Mouse (Mus musculus) liver, embryonic 13.5 days (tissue): Measurements from ENCODE around the gene Bcl9. TPM values are rescaled to one million over a fixed set of nuclear protein-coding genes. Genes with fewer than 3 reads are reported as not detected.

Experiments used
- ATAC-seq: fragments of 200-750 bp; cut with Nextera tagmentation; 2 replicates; pipeline ENCODE4 v1.8.0; 2017; ENCODE audit warnings: low read depth, mild to moderate bottlenecking, moderate number of reproducible peaks, moderate library complexity
- DNase-seq: peaks from one replicate; pipeline ENCODE4 v3.0.0; 2022
- H3K27ac ChIP-seq: fragments of 300-500 bp; sonication (generic); 2 replicates; pipeline ENCODE4 v1.5.1; 2015; ENCODE audit warnings: moderate library complexity, mild to moderate bottlenecking, inconsistent platforms
- H3K27me3 ChIP-seq: fragments of 300-500 bp; sonication (generic); 2 replicates; pipeline ENCODE4 v1.6.1; 2015; ENCODE audit warnings: mild to moderate bottlenecking, inconsistent platforms
- H3K36me3 ChIP-seq: fragments of 300-500 bp; sonication (generic); 2 replicates; pipeline ENCODE4 v1.6.1; 2015; ENCODE audit warnings: mild to moderate bottlenecking, inconsistent platforms
- H3K4me1 ChIP-seq: fragments of 300-500 bp; sonication (generic); replicated peaks from 2 replicates; pipeline ENCODE4 v1.6.1; 2015; ENCODE audit warnings: inconsistent platforms
- H3K4me2 ChIP-seq: fragments of 300-500 bp; sonication (generic); 2 replicates; pipeline ENCODE4 v1.6.1; 2015; ENCODE audit warnings: inconsistent platforms, mild to moderate bottlenecking, moderate library complexity
- H3K4me3 ChIP-seq: fragments of 300-500 bp; sonication (generic); replicated peaks from 2 replicates; pipeline ENCODE4 v1.5.1; 2015; ENCODE audit warnings: mild to moderate bottlenecking, inconsistent platforms
- H3K9ac ChIP-seq: fragments of 300-500 bp; sonication (generic); 2 replicates; pipeline ENCODE4 v1.6.1; 2015; ENCODE audit warnings: mild to moderate bottlenecking, inconsistent platforms
- H3K9me3 ChIP-seq: fragments of 300-500 bp; sonication (generic); replicated peaks from 2 replicates; pipeline ENCODE4 v1.6.1; 2016; ENCODE audit warnings: inconsistent platforms
- WGBS: fragments of 180-500 bp; shearing (Covaris S2); methylation state at CpG from one replicate; pipeline ENCODE4 v1.1.7; 2015; ENCODE audit not compliant: insufficient replicate concordance; 5-methylcytosine and 5-hydroxymethylcytosine counted together
- polyA plus RNA-seq: library from polyadenylated mRNA; unstranded; fragments of >200 nt; fragmentation: Nextera tagmentation; extraction: Ambion mirVana; gene quantifications from 2 replicates; pipeline ENCODE4 v1.2.1, GENCODE M21; 2015

Bcl9 gene
- polyA plus RNA-seq, 1 experiment from 2014 or later, result 4.4 TPM

GRCm38 (mm10) chr3:97253823-97254600 lies 43.7 kb downstream of the Bcl9 start:
- ATAC-seq, result no peak
- Histone ChIP-seq H3K9ac (no peak overlapping the region), H3K4me1 (peaks cover 6% of the 10 kb centered on the region; the same call in 1 of the 2 replicates), H3K27ac (no peak overlapping the region), H3K9me3 (no peaks in the 10 kb centered on the region), H3K4me3 (no peak overlapping the region), H3K36me3 (no peaks in the 10 kb centered on the region), H3K27me3 (no peaks in the 10 kb centered on the region), H3K4me2 (no peak overlapping the region)
- no peak for DNase-seq
- 48% methylated on average over 9 of the region's 9 CpGs for WGBS

GRCm38 (mm10) chr3:97252896-97253295 lies 44.8 kb downstream of the Bcl9 start:
- H3K27ac ChIP-seq, result no peak overlapping the region
- H3K4me1 ChIP-seq, result peaks cover 6% of the 10 kb centered on the region; the same call in 1 of the 2 replicates
- ATAC-seq, result no peak
- no peaks in the 10 kb centered on the region for H3K27me3 ChIP-seq
- no peaks in the 10 kb centered on the region for H3K9me3 ChIP-seq
- no peaks in the 10 kb centered on the region for H3K36me3 ChIP-seq
- 65% methylated on average over 6 of the region's 6 CpGs for WGBS
- H3K9ac ChIP-seq, result no peak overlapping the region
- DNase-seq, result no peak
- no peak overlapping the region for H3K4me3 ChIP-seq
- H3K4me2 ChIP-seq, result no peak overlapping the region

DNA sequence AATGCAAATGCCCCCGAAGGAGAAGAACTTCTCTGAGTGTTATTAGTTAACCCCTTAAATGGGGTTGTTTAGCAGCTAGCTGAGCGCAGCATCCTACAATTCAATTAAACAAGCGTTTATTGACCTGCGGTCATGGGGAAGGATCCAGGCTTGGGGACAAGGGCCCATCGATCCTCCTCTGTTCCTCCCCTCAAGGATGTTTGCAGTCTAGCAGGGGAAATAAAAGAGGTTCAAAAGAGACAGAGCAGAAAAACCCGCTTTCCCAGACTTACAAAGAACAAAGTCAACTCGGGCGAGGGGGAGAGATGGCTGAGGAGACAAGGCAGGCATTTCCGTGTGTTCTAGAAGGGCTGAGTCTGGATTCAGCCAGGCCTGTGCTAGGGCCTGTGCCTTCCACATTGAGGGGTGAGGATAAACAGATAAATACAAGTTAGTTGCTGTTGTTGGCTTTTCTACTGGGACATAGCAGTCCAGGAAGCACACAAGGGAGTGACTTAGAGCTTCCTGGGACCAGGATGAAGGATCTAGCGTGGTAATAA lies 55.0 kb downstream of the Bcl9 start:
- H3K4me2 ChIP-seq, result no peak overlapping the region
- WGBS, result 63% methylated on average over 10 of the region's 10 CpGs
- ATAC-seq, result no peak
- no peaks in the 10 kb centered on the region for H3K36me3 ChIP-seq
- no peak for DNase-seq
- H3K9ac ChIP-seq, result no peak overlapping the region
- no peaks in the 10 kb centered on the region for H3K9me3 ChIP-seq
- no peaks in the 10 kb centered on the region for H3K4me1 ChIP-seq
- no peaks in the 10 kb centered on the region for H3K27me3 ChIP-seq
- no peak overlapping the region for H3K27ac ChIP-seq
- H3K4me3 ChIP-seq, result no peak overlapping the region

- H3K4me3 ChIP-seq, result no peak overlapping the region
- ATAC-seq, result no peak
- 59% methylated on average over 6 of the region's 6 CpGs for WGBS
Observed at GRCm38 (mm10) chr3:97241826-97242225, 55.9 kb downstream of the Bcl9 start.

DNA sequence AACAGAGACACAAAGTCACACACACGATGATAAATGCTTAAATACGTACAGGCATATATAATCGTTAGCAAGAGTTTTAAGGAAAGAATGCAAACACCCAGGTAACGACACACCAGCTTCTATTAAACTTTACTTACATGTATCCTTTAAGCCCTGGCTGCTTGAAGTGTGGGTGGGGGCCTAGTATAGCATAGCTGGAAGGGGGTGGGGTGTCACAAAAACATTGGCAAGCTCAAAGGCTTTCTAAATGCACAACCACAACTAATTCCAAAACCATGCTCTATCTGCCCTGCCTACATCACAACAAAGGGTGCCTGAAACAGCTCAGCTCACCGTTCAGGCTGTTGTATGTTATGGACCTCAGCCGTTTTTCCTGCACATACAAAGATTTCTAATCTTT lies 57.9 kb downstream of the Bcl9 start:
- H3K4me1 ChIP-seq, result no peaks in the 10 kb centered on the region
- no peaks in the 10 kb centered on the region for H3K36me3 ChIP-seq
- no peak overlapping the region for H3K27ac ChIP-seq
- no peaks in the 10 kb centered on the region for H3K27me3 ChIP-seq
- WGBS, result 85% methylated on average over 6 of the region's 6 CpGs
- no peak overlapping the region for H3K4me2 ChIP-seq
- no peak overlapping the region for H3K4me3 ChIP-seq
- no peak overlapping the region for H3K9ac ChIP-seq
- ATAC-seq (no peak), DNase-seq (no peak)
- H3K9me3 ChIP-seq, result no peaks in the 10 kb centered on the region

More at GRCm38 (mm10) chr3:97241826-97242225, 55.9 kb downstream of the Bcl9 start:
- Histone ChIP-seq H3K36me3 (no peaks in the 10 kb centered on the region), H3K9ac (no peak overlapping the region), H3K27ac (no peak overlapping the region), H3K27me3 (no peaks in the 10 kb centered on the region), H3K4me1 (no peaks in the 10 kb centered on the region), H3K9me3 (no peaks in the 10 kb centered on the region), H3K4me2 (no peak overlapping the region)
- DNase-seq, result no peak

DNA sequence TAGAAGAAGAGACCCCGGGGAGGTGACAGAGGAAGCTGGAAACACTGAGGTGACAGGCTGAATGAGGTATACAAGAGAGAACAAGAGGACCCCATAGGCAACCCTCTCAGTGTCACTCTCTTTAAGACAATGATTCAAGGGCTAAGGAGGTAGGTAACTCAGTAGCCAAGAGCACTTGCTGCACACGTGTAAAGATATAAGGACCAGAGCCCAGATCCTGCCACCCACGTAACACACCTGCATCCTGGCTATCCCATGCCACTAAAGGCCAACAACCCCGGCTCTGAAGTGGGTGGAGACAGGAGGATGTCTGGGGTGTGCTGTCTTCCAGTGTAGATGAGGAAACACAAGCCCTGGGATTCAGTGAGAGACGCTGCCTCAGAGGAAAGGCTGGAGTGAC lies 58.4 kb downstream of the Bcl9 start:
- Histone ChIP-seq H3K4me3 (no peak overlapping the region), H3K27me3 (no peaks in the 10 kb centered on the region), H3K9me3 (no peaks in the 10 kb centered on the region), H3K4me1 (no peaks in the 10 kb centered on the region), H3K36me3 (no peaks in the 10 kb centered on the region), H3K4me2 (no peak overlapping the region), H3K9ac (no peak overlapping the region), H3K27ac (no peak overlapping the region)
- DNase-seq (no peak), ATAC-seq (no peak)
- 62% methylated on average over 5 of the region's 5 CpGs for WGBS

- Histone ChIP-seq H3K9me3 (no peaks in the 10 kb centered on the region), H3K27ac (no peak overlapping the region), H3K27me3 (no peaks in the 10 kb centered on the region), H3K4me2 (no peak overlapping the region), H3K4me3 (no peak overlapping the region), H3K9ac (no peak overlapping the region), H3K4me1 (no peaks in the 10 kb centered on the region), H3K36me3 (no peaks in the 10 kb centered on the region)
- DNase-seq (no peak), ATAC-seq (no peak)
- 58% methylated on average over 2 of the region's 2 CpGs for WGBS
Observed at GRCm38 (mm10) chr3:97238521-97238920, 59.2 kb downstream of the Bcl9 start.

DNA sequence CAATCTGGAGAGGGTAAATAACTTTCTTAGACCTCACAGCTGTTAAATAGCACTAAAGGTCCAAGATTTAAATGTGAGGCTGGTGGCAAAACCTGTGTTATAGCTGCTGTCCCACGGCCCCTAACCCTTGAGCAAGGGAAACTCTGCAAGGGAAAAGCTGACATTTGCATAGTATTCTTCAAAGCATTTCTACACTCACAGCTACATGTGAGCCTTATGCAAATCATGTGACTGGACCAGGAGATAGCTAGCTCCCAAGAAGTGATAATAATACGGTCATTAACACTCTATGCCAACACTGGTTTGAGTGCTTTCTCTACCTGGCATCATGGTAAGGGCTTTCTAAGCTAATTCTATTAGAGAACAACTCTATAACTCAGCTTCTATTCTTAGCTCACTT lies 60.3 kb downstream of the Bcl9 start:
- Histone ChIP-seq H3K36me3 (no peaks in the 10 kb centered on the region), H3K27me3 (no peaks in the 10 kb centered on the region), H3K9me3 (no peaks in the 10 kb centered on the region), H3K27ac (no peak overlapping the region), H3K9ac (no peak overlapping the region), H3K4me1 (no peaks in the 10 kb centered on the region), H3K4me2 (no peak overlapping the region), H3K4me3 (no peak overlapping the region)
- ATAC-seq (no peak), DNase-seq (no peak)
- 58% methylated on average over 2 of the region's 2 CpGs for WGBS

- no peak overlapping the region for H3K4me3 ChIP-seq
- no peak for ATAC-seq
- H3K27ac ChIP-seq, result no peak overlapping the region
- no peak for DNase-seq
- H3K4me2 ChIP-seq, result no peak overlapping the region
- no peaks in the 10 kb centered on the region for H3K9me3 ChIP-seq
- no peaks in the 10 kb centered on the region for H3K36me3 ChIP-seq
- WGBS, result 70% methylated on average over 14 of the region's 14 CpGs
- H3K27me3 ChIP-seq, result no peaks in the 10 kb centered on the region
- H3K4me1 ChIP-seq, result no peaks in the 10 kb centered on the region
- H3K9ac ChIP-seq, result no peak overlapping the region
Observed at GRCm38 (mm10) chr3:97234797-97235196, 62.9 kb downstream of the Bcl9 start.

GRCm38 (mm10) chr3:97232328-97232727 lies 65.4 kb downstream of the Bcl9 start:
- H3K4me1 ChIP-seq, result peaks cover 11% of the 10 kb centered on the region; the same call in 1 of the 2 replicates
- 33% methylated on average over 3 of the region's 3 CpGs for WGBS
- no peak for ATAC-seq

GRCm38 (mm10) chr3:97231857-97232256 lies 65.9 kb downstream of the Bcl9 start:
- DNase-seq (no peak), ATAC-seq (no peak)
- Histone ChIP-seq H3K9me3 (no peaks in the 10 kb centered on the region), H3K27ac (no peak overlapping the region), H3K36me3 (no peaks in the 10 kb centered on the region), H3K4me1 (peaks cover 13% of the 10 kb centered on the region; the same call in 1 of the 2 replicates), H3K27me3 (peaks cover 13% of the 10 kb centered on the region), H3K4me2 (no peak overlapping the region), H3K9ac (no peak overlapping the region), H3K4me3 (no peak overlapping the region)
- 65% methylated on average over 9 of the region's 9 CpGs for WGBS

More at GRCm38 (mm10) chr3:97232328-97232727, 65.4 kb downstream of the Bcl9 start:
- H3K27ac ChIP-seq, result no peak overlapping the region
- H3K9ac ChIP-seq, result no peak overlapping the region
- H3K27me3 ChIP-seq, result 0 out of 2 replicates have a peak, but pooled peaks cover 10% of the 10 kb centered on the region
- H3K4me2 ChIP-seq, result no peak overlapping the region
- no peaks in the 10 kb centered on the region for H3K36me3 ChIP-seq
- H3K9me3 ChIP-seq, result no peaks in the 10 kb centered on the region
- no peak overlapping the region for H3K4me3 ChIP-seq
- DNase-seq, result no peak
